Mouse (Mus musculus): ENCODE measurements at regions not wholly inside any gene's neighbourhood (a gene's known extent, or its start where the extent isn't known, plus 50 kb on each side); places are given as distances from the start of the nearest gene placed in this dataset.

GRCm38 (mm10) chr14:107727234-107727633 lies 1186.7 kb downstream of the Slitrk1 start:
- no peak for ATAC-seq (ENCODE audit: insufficient number of reproducible peaks, low FRiP score, low TSS enrichment)

GRCm38 (mm10) chr14:107688349-107688748 lies 1225.6 kb downstream of the Slitrk1 start:
- peak; percentile 31 for ATAC-seq (ENCODE audit: insufficient number of reproducible peaks, low FRiP score, low TSS enrichment)

- peak; percentile 99 for ATAC-seq (ENCODE audit: insufficient number of reproducible peaks, low FRiP score, low TSS enrichment)
Observed at GRCm38 (mm10) chr14:107687261-107688019, 1226.5 kb downstream of the Slitrk1 start.

- ATAC-seq (ENCODE audit: insufficient number of reproducible peaks, low FRiP score, low TSS enrichment) = no peak
Observed at GRCm38 (mm10) chr14:107656595-107656994, 1257.4 kb downstream of the Slitrk1 start.

- no peak for ATAC-seq (ENCODE audit: insufficient number of reproducible peaks, low FRiP score, low TSS enrichment)
Observed at GRCm38 (mm10) chr14:107615466-107615865, 1298.5 kb downstream of the Slitrk1 start.

- peak; percentile 40; the same call in 1 of the 2 replicates for ATAC-seq (ENCODE audit: insufficient number of reproducible peaks, low FRiP score, low TSS enrichment)
Observed at GRCm38 (mm10) chr14:107614348-107614747, 1299.6 kb downstream of the Slitrk1 start.

GRCm38 (mm10) chr14:107603198-107603597 lies 1310.8 kb downstream of the Slitrk1 start:
- no peak for ATAC-seq (ENCODE audit: insufficient number of reproducible peaks, low FRiP score, low TSS enrichment)

GRCm38 (mm10) chr14:107586715-107587114 lies 1327.2 kb downstream of the Slitrk1 start:
- ATAC-seq (ENCODE audit: insufficient number of reproducible peaks, low FRiP score, low TSS enrichment) = peak; percentile 49; the same call in 1 of the 2 replicates

GRCm38 (mm10) chr14:107584252-107584651 lies 1329.7 kb downstream of the Slitrk1 start:
- ATAC-seq (ENCODE audit: insufficient number of reproducible peaks, low FRiP score, low TSS enrichment) = no peak

GRCm38 (mm10) chr14:107570676-107571075 lies 1343.3 kb downstream of the Slitrk1 start:
- no peak for ATAC-seq (ENCODE audit: insufficient number of reproducible peaks, low FRiP score, low TSS enrichment)

- no peak for ATAC-seq (ENCODE audit: insufficient number of reproducible peaks, low FRiP score, low TSS enrichment)
Observed at GRCm38 (mm10) chr14:107568496-107568895, 1345.5 kb downstream of the Slitrk1 start.
